Comparison of ENCODE assay signal across 27 mouse cellular contexts in genomic region chr3:107868452-107868851, GRCm38 (mm10). TPM values are rescaled to one million over a fixed set of nuclear protein-coding genes. Genes with fewer than 3 reads are reported as not detected.
DNase-seq lines count a peak whose midpoint lies in the region; ATAC-seq and TF ChIP-seq lines count a peak whose summit lies in the region.
"Had no signal": no experiment of that assay in that cellular context is flagged by ENCODE, and none has a peak within 500 bp of the region (broad histone marks: within the 10 kb centered on the region; RNA-seq: fewer than 3 reads in every experiment).

No protein-coding gene starts in this region.

- no peak for TF ChIP-seq POLR2A in brain, embryonic 14.5 days (IDR thresholded peaks at IDR 0.05; ENCODE audit: borderline replicate concordance, extremely low read depth, insufficient read depth, insufficient read length, poor library complexity, severe bottlenecking)
- no peak for TF ChIP-seq POLR2A in olfactory bulb, adult 2 months (IDR thresholded peaks at IDR 0.05; ENCODE audit: insufficient read depth, low read depth, low read length)

- 0 out of 2 replicates have a peak overlapping the region, but pooled peaks have one; percentile 93 for H3K27ac ChIP-seq in intestine, postnatal 0 days (ENCODE audit: low read depth, low read length)
- no peak overlapping the region for H3K27ac ChIP-seq in intestine, embryonic 16.5 days (ENCODE audit: low read length)
- H3K27ac ChIP-seq in midbrain, embryonic 13.5 days = peak overlapping the region; percentile 61
- H3K27ac ChIP-seq in midbrain, postnatal 0 days (ENCODE audit: low read depth, low read length) = no peak overlapping the region
- 0 out of 2 replicates have a peak overlapping the region, but pooled peaks have one; percentile 58 for H3K27ac ChIP-seq in olfactory bulb, adult 2 months (ENCODE audit: insufficient read depth, low read depth, low read length)

- no peak overlapping the region for H3K4me2 ChIP-seq in intestine, postnatal 0 days (replicated peaks; ENCODE audit: low read depth)
- H3K4me2 ChIP-seq in intestine, embryonic 16.5 days (ENCODE audit: low read depth, low read length) = no peak overlapping the region
- no peak overlapping the region for H3K4me2 ChIP-seq in midbrain, embryonic 13.5 days (replicated peaks)
- no peak overlapping the region for H3K4me2 ChIP-seq in midbrain, postnatal 0 days (ENCODE audit: low read depth, low read length, poor library complexity, severe bottlenecking)
- H3K4me2 ChIP-seq: liver, embryonic 11.5 days; neural tube, embryonic 13.5 days had no signal

- TF ChIP-seq CTCF in intestine, postnatal 0 days (IDR thresholded peaks at IDR 0.05; ENCODE audit: low read depth) = no peak
- no peak for TF ChIP-seq CTCF in midbrain, postnatal 0 days (IDR thresholded peaks at IDR 0.05)
- TF ChIP-seq CTCF in brain, embryonic 14.5 days (IDR thresholded peaks at IDR 0.05; ENCODE audit: borderline replicate concordance, extremely low read depth, insufficient read depth, insufficient read length) = no peak
- TF ChIP-seq CTCF in olfactory bulb, adult 2 months (IDR thresholded peaks at IDR 0.05; ENCODE audit: insufficient read depth, low read depth, low read length) = no peak

- H3K4me1 ChIP-seq in intestine, postnatal 0 days (replicated peaks; ENCODE audit: control insufficient read depth, insufficient read depth, low read length) = peaks cover 10% of the 10 kb centered on the region; the same call in 1 of the 2 replicates
- H3K4me1 ChIP-seq in intestine, embryonic 16.5 days (ENCODE audit: control insufficient read depth, insufficient read depth, low read length) = peaks cover 37% of the 10 kb centered on the region
- H3K4me1 ChIP-seq in midbrain, embryonic 13.5 days (replicated peaks) = peaks cover 17% of the 10 kb centered on the region
- 0 out of 2 replicates have a peak, but pooled peaks cover 5% of the 10 kb centered on the region for H3K4me1 ChIP-seq in midbrain, postnatal 0 days (ENCODE audit: insufficient read depth, low read length)
- peaks cover 11% of the 10 kb centered on the region for H3K4me1 ChIP-seq in olfactory bulb, adult 2 months (ENCODE audit: control insufficient read depth, insufficient read depth, low read length)

- no peak for ATAC-seq in intestine, postnatal 0 days
- no peak for ATAC-seq in intestine, embryonic 16.5 days
- ATAC-seq in midbrain, embryonic 13.5 days = no peak
- no peak for ATAC-seq in midbrain, postnatal 0 days (ENCODE audit: low FRiP score)
- ATAC-seq: activated CD4-positive, CD25-positive, alpha-beta regulatory T cell, adult 4 months had no signal

- no peaks in the 10 kb centered on the region for H3K36me3 ChIP-seq in intestine, postnatal 0 days (ENCODE audit: control insufficient read depth, insufficient read depth)
- H3K36me3 ChIP-seq in intestine, embryonic 16.5 days (ENCODE audit: control insufficient read depth, insufficient read depth, low read length) = no peaks in the 10 kb centered on the region
- H3K36me3 ChIP-seq in midbrain, embryonic 13.5 days = no peaks in the 10 kb centered on the region
- H3K36me3 ChIP-seq in midbrain, postnatal 0 days (ENCODE audit: insufficient read depth, low read length) = no peaks in the 10 kb centered on the region
- H3K36me3 ChIP-seq: embryonic facial prominence, embryonic 10.5 days; neural tube, embryonic 13.5 days had no signal

- H3K27me3 ChIP-seq in intestine, postnatal 0 days (replicated peaks; ENCODE audit: control insufficient read depth, insufficient read depth, low read length) = no peaks in the 10 kb centered on the region
- no peaks in the 10 kb centered on the region for H3K27me3 ChIP-seq in intestine, embryonic 16.5 days (replicated peaks; ENCODE audit: control insufficient read depth, insufficient read depth, low read length)
- no peaks in the 10 kb centered on the region for H3K27me3 ChIP-seq in midbrain, embryonic 13.5 days
- no peaks in the 10 kb centered on the region for H3K27me3 ChIP-seq in midbrain, postnatal 0 days (ENCODE audit: insufficient read depth, low read length)
- H3K27me3 ChIP-seq: Patski had no signal

- no peaks in the 10 kb centered on the region for H3K9me3 ChIP-seq in intestine, postnatal 0 days (ENCODE audit: control insufficient read depth)
- H3K9me3 ChIP-seq in intestine, embryonic 16.5 days (ENCODE audit: control insufficient read depth, low read length) = no peaks in the 10 kb centered on the region
- no peaks in the 10 kb centered on the region for H3K9me3 ChIP-seq in midbrain, embryonic 13.5 days
- H3K9me3 ChIP-seq in midbrain, postnatal 0 days (ENCODE audit: low read length) = no peaks in the 10 kb centered on the region
- H3K9me3 ChIP-seq: embryonic facial prominence, embryonic 10.5 days; neural tube, embryonic 13.5 days had no signal

- DNase-seq in midbrain, postnatal 0 days (ENCODE audit: low spot score) = no peak
- DNase-seq in brain, embryonic 14.5 days (ENCODE audit: low read depth) = peak; percentile 27
- DNase-seq in urinary bladder, postnatal 25 days (ENCODE audit: low spot score) = no peak
- DNase-seq: adrenal gland, postnatal 14 days; cerebellum, adult 11 months; kidney, postnatal 36 days; layer of hippocampus, adult 9-11 months; lung, adult 18-20 months; lung, postnatal 14 days; thymus, adult 2 months had no signal

- 0 out of 2 replicates have a peak overlapping the region, but pooled peaks have one; percentile 22 for H3K9ac ChIP-seq in intestine, postnatal 0 days (ENCODE audit: low read depth, low read length)
- no peak overlapping the region; the same call in 1 of the 2 replicates for H3K9ac ChIP-seq in intestine, embryonic 16.5 days (ENCODE audit: low read depth, low read length)
- H3K9ac ChIP-seq in midbrain, embryonic 13.5 days (replicated peaks) = no peak overlapping the region
- H3K9ac ChIP-seq in midbrain, postnatal 0 days (replicated peaks; ENCODE audit: low read length, poor library complexity, severe bottlenecking) = no peak overlapping the region
- H3K9ac ChIP-seq: neural tube, embryonic 13.5 days had no signal

- WGBS in intestine, postnatal 0 days = 92% methylated on average over 22 of the region's 22 CpGs
- 91% methylated on average over 22 of the region's 22 CpGs for WGBS in intestine, embryonic 16.5 days
- 89% methylated on average over 22 of the region's 22 CpGs for WGBS in midbrain, embryonic 13.5 days
- 93% methylated on average over 22 of the region's 22 CpGs for whole genome bisulfite sequencing in midbrain, postnatal 0 days
- WGBS in olfactory bulb, adult 2 months = 92% methylated on average over 22 of the region's 22 CpGs

- no peak overlapping the region for H3K4me3 ChIP-seq in intestine, postnatal 0 days (ENCODE audit: low read depth, low read length)
- no peak overlapping the region for H3K4me3 ChIP-seq in intestine, embryonic 16.5 days (ENCODE audit: low read length)
- H3K4me3 ChIP-seq in midbrain, embryonic 13.5 days (replicated peaks) = no peak overlapping the region
- H3K4me3 ChIP-seq in midbrain, postnatal 0 days (ENCODE audit: low read depth, low read length) = no peak overlapping the region
- H3K4me3 ChIP-seq in olfactory bulb, adult 2 months (ENCODE audit: insufficient read depth, low read depth, low read length) = no peak overlapping the region
- H3K4me3 ChIP-seq: embryonic facial prominence, embryonic 10.5 days; neural tube, embryonic 13.5 days had no signal

RNA-seq across cellular contexts. Expression of gene Eps8l3, which starts 8.6 kb away (rescaled TPM):
- polyA plus RNA-seq in intestine, postnatal 0 days (2015; fragmentation: Nextera tagmentation; extraction: Ambion mirVana) = 475 and 488 TPM in 2 replicates
- polyA plus RNA-seq in intestine, embryonic 16.5 days (2015; fragmentation: Nextera tagmentation; extraction: Ambion mirVana) = 274 and 322 TPM in 2 replicates
- polyA plus RNA-seq in midbrain, embryonic 13.5 days (2015; fragmentation: Nextera tagmentation; extraction: Ambion mirVana) = 0.36 TPM in 1 of 2 replicates, not detected in the other
- not detected in 2 replicates for total RNA-seq in midbrain, postnatal 0 days (2014; rRNA removed)
- polyA plus RNA-seq in midbrain, postnatal 0 days (2015; fragmentation: Nextera tagmentation; extraction: Ambion mirVana) = not detected in 2 replicates
- not detected in 2 replicates for polyA plus RNA-seq in brain, embryonic 14.5 days (2012; rRNA removed)
- polyA plus RNA-seq in olfactory bulb, adult 2 months (2012; ENCODE audit: insufficient read depth, insufficient read length, low replicate concordance, missing spikeins) = not detected in 2 replicates
- total RNA-seq: adrenal gland, postnatal 14 days; ES-E14; gastrocnemius, adult 18-20 months; gastrocnemius, postnatal 4 days; left cerebral cortex, postnatal 10 days; megakaryocyte, adult 5-6 weeks had no signal
- polyA plus RNA-seq: activated CD4-positive, CD25-positive, alpha-beta regulatory T cell, adult 4 months; embryonic facial prominence, embryonic 10.5 days; forebrain, embryonic 16.5 days; hindbrain, embryonic 11.5 days; kidney, embryonic 14.5 days; liver, embryonic 11.5 days; neural tube, embryonic 13.5 days; Patski had no signal

RNA-seq across cellular contexts. Expression of gene Gstm5, which starts 27.2 kb away (rescaled TPM):
- polyA plus RNA-seq in intestine, postnatal 0 days (2015; fragmentation: Nextera tagmentation; extraction: Ambion mirVana) = 157 and 172 TPM in 2 replicates
- polyA plus RNA-seq in intestine, embryonic 16.5 days (2015; fragmentation: Nextera tagmentation; extraction: Ambion mirVana) = 168 and 171 TPM in 2 replicates
- polyA plus RNA-seq in midbrain, embryonic 13.5 days (2015; fragmentation: Nextera tagmentation; extraction: Ambion mirVana) = 236 and 245 TPM in 2 replicates
- total RNA-seq in midbrain, postnatal 0 days (2014; rRNA removed) = 142 and 166 TPM in 2 replicates
- 316 and 320 TPM in 2 replicates for polyA plus RNA-seq in midbrain, postnatal 0 days (2015; fragmentation: Nextera tagmentation; extraction: Ambion mirVana)
- 145 and 147 TPM in 2 replicates for polyA plus RNA-seq in brain, embryonic 14.5 days (2012; rRNA removed)
- polyA plus RNA-seq in olfactory bulb, adult 2 months (2012; ENCODE audit: insufficient read depth, insufficient read length, low replicate concordance, missing spikeins) = not detected in 2 replicates
- polyA plus RNA-seq: activated CD4-positive, CD25-positive, alpha-beta regulatory T cell, adult 4 months had no signal

Comparison
In these comparisons a context has a peak if more than half of its experiments do, and no peak if none do; other contexts are left out.
1. H3K27ac ChIP-seq: peak in intestine, postnatal 0 days (single experiment), midbrain, embryonic 13.5 days (single experiment) and olfactory bulb, adult 2 months (single experiment); none in intestine, embryonic 16.5 days (single experiment) and midbrain, postnatal 0 days (single experiment).
2. RNA of gene Eps8l3, which starts 8.6 kb away (polyA plus RNA-seq): 475 to 488 TPM in intestine, postnatal 0 days and 274 to 322 TPM in intestine, embryonic 16.5 days; not detected in brain, embryonic 14.5 days, not detected in midbrain, postnatal 0 days, 0.36 TPM in midbrain, embryonic 13.5 days and not detected in olfactory bulb, adult 2 months; every median in the first group is over 100 times any median in the second.